Mouse (Mus musculus) thymus, adult 2 months (tissue): ENCODE results near the gene Ak6. TPM values are rescaled to one million over a fixed set of nuclear protein-coding genes. Genes with fewer than 3 reads are reported as not detected.

Experiments
- DNase-seq: peaks from one replicate; pipeline ENCODE4 v3.0.0; 2021
- H3K27ac ChIP-seq: fragments of 200-500 bp; 2 replicates; pipeline ENCODE4 v1.5.1; 2012; ENCODE audit warnings: low read length, control low read depth; ENCODE audit not compliant: control insufficient read depth, insufficient read depth
- H3K27me3 ChIP-seq: fragments of 200-500 bp; 2 replicates; pipeline ENCODE4 v1.6.1; 2012; ENCODE audit warnings: mild to moderate bottlenecking, low read length, moderate library complexity, mixed read lengths; ENCODE audit not compliant: control insufficient read depth, insufficient read depth
- H3K36me3 ChIP-seq: fragments of 200-500 bp; 2 replicates; pipeline ENCODE4 v1.6.1; 2012; ENCODE audit warnings: mild to moderate bottlenecking, low read length, moderate library complexity; ENCODE audit not compliant: control insufficient read depth, insufficient read depth
- H3K4me1 ChIP-seq: fragments of 200-500 bp; replicated peaks from 2 replicates; pipeline ENCODE4 v1.6.1; 2012; ENCODE audit warnings: low read length; ENCODE audit not compliant: control insufficient read depth, insufficient read depth
- H3K4me3 ChIP-seq: fragments of 200-500 bp; 2 replicates; pipeline ENCODE4 v1.5.1; 2012; ENCODE audit warnings: mild to moderate bottlenecking, low read length, control low read depth, moderate library complexity; ENCODE audit not compliant: control insufficient read depth, insufficient read depth
- CTCF ChIP-seq: fragments of 200-500 bp; IDR thresholded peaks from 2 replicates; pipeline ENCODE4 v1.5.1; 2012; ENCODE audit warnings: mild to moderate bottlenecking, control low read depth, low read length, moderate library complexity, borderline replicate concordance; ENCODE audit not compliant: control insufficient read depth, poor library complexity, insufficient read depth; ENCODE audit errors: extremely low read depth
- POLR2A ChIP-seq: fragments of 200-500 bp; IDR thresholded peaks from 2 replicates; pipeline ENCODE4 v1.6.1; 2012; ENCODE audit warnings: mild to moderate bottlenecking, low read length, control low read depth, moderate library complexity; ENCODE audit not compliant: control insufficient read depth, poor library complexity, insufficient read depth; ENCODE audit errors: extremely low read depth
- WGBS: fragments of 180-500 bp; shearing (Covaris S2); methylation state at CpG from one replicate; pipeline ENCODE4 v1.1.7; 2018; 5-methylcytosine and 5-hydroxymethylcytosine counted together
- polyA plus RNA-seq: library from polyadenylated mRNA; depleted of rRNA; stranded (reverse); fragments of >200 nt; gene quantifications from 2 replicates; pipeline ENCODE4 v1.2.3, GENCODE M21; 2012; rRNA removed

Gene Ak6
- polyA plus RNA-seq, 1 experiment: 66.2 TPM

DNA sequence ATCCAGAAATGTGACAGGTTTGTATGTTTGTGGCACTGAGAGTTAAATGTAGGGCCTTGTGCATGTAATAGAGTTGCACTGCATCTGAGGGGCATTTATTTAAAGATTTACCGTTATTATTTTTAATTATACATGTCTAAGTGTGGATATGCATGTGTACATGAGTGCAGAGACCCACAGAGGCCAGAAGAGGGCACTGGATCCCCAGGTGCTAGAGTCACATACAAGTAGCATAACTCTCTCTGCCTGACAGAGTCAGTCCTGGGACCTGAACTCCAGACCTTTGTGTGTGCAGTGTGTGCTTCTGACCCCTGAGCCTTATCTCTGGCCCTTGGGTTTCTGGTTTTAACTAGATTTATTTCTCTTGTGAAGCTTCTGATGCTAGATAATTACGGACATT, 33.6 kb downstream of the Ak6 start:
- WGBS: 83% methylated on average over 2 of the region's 2 CpGs
- TF ChIP-seq POLR2A: no peak
- no peak for TF ChIP-seq CTCF

DNA sequence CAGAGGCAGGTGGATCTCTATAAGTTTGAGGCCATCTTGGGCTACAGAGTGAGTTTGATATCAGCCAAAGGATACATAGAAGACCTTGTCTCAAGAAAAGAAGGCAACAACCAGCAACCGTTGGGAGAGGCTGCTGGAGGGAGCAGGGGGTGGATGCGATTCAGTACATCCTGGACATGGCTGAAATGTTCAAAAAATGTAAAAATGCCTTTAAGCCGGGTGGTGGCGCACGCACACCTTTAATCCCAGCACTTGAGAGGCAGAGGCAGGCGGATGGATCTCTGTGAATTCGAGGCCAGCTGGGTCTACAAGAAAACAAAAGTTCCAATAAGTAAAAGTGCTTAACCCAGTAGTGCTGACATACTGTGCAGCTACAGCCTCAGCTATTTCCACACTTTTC, 36.7 kb downstream of the Ak6 start:
- WGBS: 96% methylated on average over 7 of the region's 7 CpGs
- no peak overlapping the region for H3K27ac ChIP-seq
- H3K4me3 ChIP-seq: no peak overlapping the region
- no peak for TF ChIP-seq CTCF
- DNase-seq: no peak
- no peaks in the 10 kb centered on the region for H3K27me3 ChIP-seq
- no peaks in the 10 kb centered on the region; the same call in 1 of the 2 replicates for H3K36me3 ChIP-seq
- H3K4me1 ChIP-seq: no peaks in the 10 kb centered on the region

More for the DNA sequence above, 33.6 kb downstream of the Ak6 start:
- no peak overlapping the region for H3K27ac ChIP-seq
- no peaks in the 10 kb centered on the region for H3K27me3 ChIP-seq
- H3K4me1 ChIP-seq: no peaks in the 10 kb centered on the region
- no peaks in the 10 kb centered on the region; the same call in 1 of the 2 replicates for H3K36me3 ChIP-seq
- no peak for DNase-seq
- no peak overlapping the region for H3K4me3 ChIP-seq

DNA sequence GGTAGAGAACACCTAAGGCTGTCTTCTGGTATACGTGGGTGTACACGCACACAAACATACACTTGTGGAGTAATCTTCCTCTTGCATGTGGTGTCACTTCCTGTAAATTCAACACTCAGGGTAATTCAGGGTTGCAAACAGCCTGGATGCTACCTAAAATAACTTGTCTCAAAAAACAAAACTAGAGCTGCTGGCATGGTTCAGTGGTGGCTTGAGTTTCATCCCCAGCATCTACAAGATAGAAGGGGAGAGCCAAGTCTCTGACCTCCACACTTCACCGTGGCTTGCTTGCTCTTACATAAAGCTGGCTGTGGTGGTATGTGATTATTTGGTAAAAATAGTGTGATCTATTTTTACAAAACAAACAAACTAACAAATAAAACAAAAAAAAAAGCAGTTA, 46.8 kb downstream of the Ak6 start:
- no peaks in the 10 kb centered on the region for H3K4me1 ChIP-seq
- TF ChIP-seq CTCF: no peak
- no peak for TF ChIP-seq POLR2A
- no peaks in the 10 kb centered on the region for H3K27me3 ChIP-seq
- no peak overlapping the region for H3K27ac ChIP-seq
- WGBS: 82% methylated on average over 3 of the region's 3 CpGs
- H3K36me3 ChIP-seq: peaks cover 7% of the 10 kb centered on the region
- H3K4me3 ChIP-seq: no peak overlapping the region
- no peak for DNase-seq

DNA sequence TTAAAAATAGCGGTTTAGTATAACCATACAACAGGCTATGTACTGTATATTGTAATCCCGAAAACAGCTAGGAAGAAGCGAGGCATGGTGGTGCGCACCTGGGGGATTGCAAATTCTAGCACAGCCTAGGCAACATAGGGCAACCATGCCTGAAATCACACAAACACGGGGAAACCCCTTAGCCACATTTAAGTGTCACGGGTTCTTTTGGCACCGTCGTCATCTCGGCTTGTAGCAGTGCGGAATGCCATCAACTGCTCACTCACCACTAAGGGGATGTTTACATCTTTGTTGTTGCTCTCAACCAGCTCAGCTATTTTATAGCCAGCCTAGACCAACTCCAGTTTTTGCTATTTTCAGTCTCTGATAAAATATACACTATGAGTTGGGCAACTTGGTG, 48.1 kb downstream of the Ak6 start:
- H3K4me1 ChIP-seq: no peaks in the 10 kb centered on the region
- no peak overlapping the region for H3K4me3 ChIP-seq
- H3K36me3 ChIP-seq: peaks cover 18% of the 10 kb centered on the region
- TF ChIP-seq CTCF: no peak
- no peak for TF ChIP-seq POLR2A
- H3K27ac ChIP-seq: no peak overlapping the region
- 97% methylated on average over 10 of the region's 10 CpGs for WGBS
- no peaks in the 10 kb centered on the region for H3K27me3 ChIP-seq
- DNase-seq: no peak

DNA sequence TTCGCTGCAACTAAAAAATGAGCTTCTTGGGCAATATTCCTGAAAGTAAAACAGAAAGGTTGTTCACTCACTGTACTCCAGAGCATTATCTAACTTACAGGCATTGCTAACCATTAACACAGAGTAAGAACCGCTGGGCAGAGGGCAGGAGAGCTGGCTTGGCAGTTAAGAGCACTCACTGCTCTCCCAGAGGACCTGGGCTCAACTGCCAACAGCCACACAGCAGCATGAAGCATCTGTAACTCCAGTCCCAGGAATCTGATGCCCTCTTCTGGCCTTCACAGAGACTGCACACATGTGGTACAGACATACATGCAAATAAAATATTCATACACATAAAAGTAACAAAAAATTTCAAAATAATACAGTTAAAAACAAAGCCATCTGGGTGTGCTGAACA, 52.7 kb downstream of the Ak6 start:
- DNase-seq: no peak
- 98% methylated on average over 2 of the region's 2 CpGs for WGBS
- Histone ChIP-seq H3K36me3 (peaks cover 55% of the 10 kb centered on the region), H3K4me1 (no peaks in the 10 kb centered on the region), H3K4me3 (no peak overlapping the region), H3K27ac (no peak overlapping the region), H3K27me3 (no peaks in the 10 kb centered on the region)
- TF ChIP-seq CTCF (no peak), POLR2A (no peak)

DNA sequence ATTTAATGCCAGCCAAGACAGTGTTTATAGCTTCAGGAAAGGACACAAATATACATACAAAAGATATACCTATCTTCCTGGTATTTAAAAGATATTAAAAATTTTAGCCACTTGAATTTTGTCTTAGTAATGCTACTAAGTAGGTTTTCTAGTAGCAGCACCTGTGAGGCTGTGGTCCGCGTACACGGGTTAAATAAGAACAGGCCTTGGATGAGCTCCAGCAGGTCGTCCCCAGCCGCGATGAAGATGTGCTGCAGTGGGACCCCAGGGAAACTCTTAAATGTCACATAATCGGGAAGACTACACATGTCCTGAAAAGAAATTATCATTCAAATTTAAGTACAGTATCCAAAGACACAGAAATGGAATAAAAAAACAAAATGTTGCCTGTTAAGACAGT, 55.4 kb downstream of the Ak6 start:
- WGBS: 96% methylated on average over 7 of the region's 7 CpGs
- H3K27me3 ChIP-seq: no peaks in the 10 kb centered on the region
- no peak for DNase-seq
- no peaks in the 10 kb centered on the region for H3K4me1 ChIP-seq
- H3K4me3 ChIP-seq: no peak overlapping the region
- H3K27ac ChIP-seq: no peak overlapping the region
- peaks cover 66% of the 10 kb centered on the region for H3K36me3 ChIP-seq
- TF ChIP-seq POLR2A (no peak), CTCF (no peak)

DNA sequence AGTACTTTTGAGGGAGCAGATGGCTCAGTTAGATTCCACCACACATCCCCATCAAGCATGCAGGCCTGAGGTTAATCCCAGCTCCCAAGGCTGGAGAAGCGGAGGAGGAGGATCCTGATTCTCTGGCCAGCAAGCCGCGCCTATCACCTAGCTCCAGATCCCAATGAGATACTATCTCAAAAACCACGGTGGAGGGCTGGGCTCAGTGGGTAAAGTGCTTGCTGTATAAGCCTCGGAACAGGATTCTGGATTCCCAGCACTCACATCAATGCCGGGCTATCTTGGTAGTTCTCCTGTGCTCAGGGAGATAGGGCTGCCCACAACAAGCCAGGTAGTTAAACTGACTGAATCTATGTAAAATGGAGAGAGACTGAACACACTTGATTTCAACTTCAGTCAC, 64.7 kb downstream of the Ak6 start:
- no peak for DNase-seq
- Histone ChIP-seq H3K4me1 (no peaks in the 10 kb centered on the region), H3K27ac (no peak overlapping the region), H3K4me3 (no peak overlapping the region), H3K27me3 (no peaks in the 10 kb centered on the region), H3K36me3 (peaks cover 44% of the 10 kb centered on the region)
- TF ChIP-seq CTCF (no peak), POLR2A (no peak)
- 97% methylated on average over 6 of the region's 6 CpGs for WGBS

Other genes with a start within 250 kb of the Ak6 start
- 0.11 TPM in 2 replicates for gene Naip1, start 198.1 kb upstream of the Ak6 start, polyA plus RNA-seq
- 39.1 and 44.7 TPM in 2 replicates for gene Gtf2h2, start 158.4 kb upstream of the Ak6 start, polyA plus RNA-seq
- gene Ocln, start 98.3 kb upstream of the Ak6 start, polyA plus RNA-seq: 0.50 and 0.62 TPM in 2 replicates
- gene Marveld2, start 34.0 kb upstream of the Ak6 start, polyA plus RNA-seq: 2.0 and 2.2 TPM in 2 replicates
- gene Rad17, start 72 bp downstream of the Ak6 start, polyA plus RNA-seq: 5.6 and 6.3 TPM in 2 replicates
- 13.5 and 16.5 TPM in 2 replicates for gene Taf9, start 600 bp downstream of the Ak6 start, polyA plus RNA-seq
- 2.3 and 2.4 TPM in 2 replicates for gene Ccdc125, start 18.7 kb downstream of the Ak6 start, polyA plus RNA-seq
- gene Cdk7, start 80.0 kb downstream of the Ak6 start, polyA plus RNA-seq: 19.6 and 22.0 TPM in 2 replicates
- gene Mrps36, start 93.7 kb downstream of the Ak6 start, polyA plus RNA-seq: 46.2 and 46.4 TPM in 2 replicates
- 4.0 and 5.6 TPM in 2 replicates for gene Cenph, start 124.9 kb downstream of the Ak6 start, polyA plus RNA-seq
- 63.7 and 76.8 TPM in 2 replicates for gene Ccnb1, start 135.6 kb downstream of the Ak6 start, polyA plus RNA-seq
- 31.4 and 33.4 TPM in 2 replicates for gene Slc30a5, start 182.4 kb downstream of the Ak6 start, polyA plus RNA-seq